8 mouse cellular contexts compared by ENCODE assay signal in genomic region chr2:31670551-31671035, GRCm38 (mm10). TPM values are rescaled to one million over a fixed set of nuclear protein-coding genes. Genes with fewer than 3 reads are reported as not detected.
A peak's percentile ranks its signal among the peaks of the same experiment; 100 is the strongest.
DNase-seq lines count a peak whose midpoint lies in the region; ATAC-seq and TF ChIP-seq lines count a peak whose summit lies in the region.

TSS of gene Exosc2 (plus strand) at chr2:31670715.

- peaks cover 25% of the 10 kb centered on the region for H3K4me1 ChIP-seq in hindbrain, embryonic 13.5 days (replicated peaks)

- TF ChIP-seq CTCF in Patski (IDR thresholded peaks at IDR 0.05) = no peak

- peaks cover 28% of the 10 kb centered on the region for H3K36me3 ChIP-seq in hindbrain, embryonic 13.5 days

- DNase-seq in Patski (ENCODE audit: low read depth, low spot score) = peak; percentile 87
- DNase-seq in cerebellum, postnatal 14 days = peak; percentile 92
- DNase-seq in frontal cortex, postnatal 14 days (ENCODE audit: low spot score in 2 of 2) = peak; percentile 86 to 89
- peak; percentile 73 to 74 for DNase-seq in layer of hippocampus, postnatal 25 days (ENCODE audit: extremely low spot score in 1 of 2, low spot score in 1 of 2)
- peak; percentile 96 for DNase-seq in lung, postnatal 25 days (ENCODE audit: low spot score)
- peak; percentile 99 for DNase-seq in retina, embryonic 14.5 days (ENCODE audit: low spot score)
- peak; percentile 89 for DNase-seq in thymus, postnatal 4 days

- peak within 1 kb of the TSS; percentile 83 for H3K9ac ChIP-seq in hindbrain, embryonic 13.5 days

- H3K4me2 ChIP-seq in hindbrain, embryonic 13.5 days = peak within 1 kb of the TSS; percentile 84

- H3K27me3 ChIP-seq in Patski = no peaks in the 10 kb centered on the region
- H3K27me3 ChIP-seq in hindbrain, embryonic 13.5 days = peaks cover 32% of the 10 kb centered on the region

- peak within 1 kb of the TSS; percentile 77 for H3K4me3 ChIP-seq in hindbrain, embryonic 13.5 days

- ATAC-seq in Patski = peak; percentile 70
- ATAC-seq in hindbrain, embryonic 13.5 days (ENCODE audit: low FRiP score) = peak; percentile 95

- no peaks in the 10 kb centered on the region for H3K9me3 ChIP-seq in hindbrain, embryonic 13.5 days

- CTCF ChIA-PET in Patski (lab: Charles Lee) = no interaction called here

- POLR2A ChIA-PET in Patski (lab: Charles Lee) = interaction anchor here (0.6 kb wide), 1 partner anchor 10 kb away, joined by 3 read pairs; no protein-coding TSS in a partner anchor

- peak within 1 kb of the TSS; percentile 48; the same call in 1 of the 2 replicates for H3K27ac ChIP-seq in hindbrain, embryonic 13.5 days

- WGBS in hindbrain, embryonic 13.5 days = under 1% methylated on average over 27 of the region's 27 CpGs

- in situ Hi-C loops in Patski (cut with MboI; ENCODE audit: low pct_unique_long_range_greater_than_20kb) = no loop called here

RNA-seq across cellular contexts. Expression of gene Exosc2, which starts in this region (rescaled TPM):
- polyA plus RNA-seq in Patski (2021) = 44.1 TPM
- 41.3 and 43.4 TPM in 2 replicates for polyA plus RNA-seq in hindbrain, embryonic 13.5 days (2015; fragmentation: Nextera tagmentation; extraction: Ambion mirVana)
- 10 to 100 TPM; 20.3 to 20.6 TPM for total RNA-seq in layer of hippocampus, postnatal 25 days (2021)

Comparison
In these comparisons a context has a peak if more than half of its experiments do, and no peak if none do; other contexts are left out.
1. Peak in every context shown above with its lines: DNase-seq, ATAC-seq, H3K4me3 ChIP-seq and H3K27ac ChIP-seq.